Comparison of ENCODE assay signal across 30 mouse cellular contexts in the genomic region with DNA sequence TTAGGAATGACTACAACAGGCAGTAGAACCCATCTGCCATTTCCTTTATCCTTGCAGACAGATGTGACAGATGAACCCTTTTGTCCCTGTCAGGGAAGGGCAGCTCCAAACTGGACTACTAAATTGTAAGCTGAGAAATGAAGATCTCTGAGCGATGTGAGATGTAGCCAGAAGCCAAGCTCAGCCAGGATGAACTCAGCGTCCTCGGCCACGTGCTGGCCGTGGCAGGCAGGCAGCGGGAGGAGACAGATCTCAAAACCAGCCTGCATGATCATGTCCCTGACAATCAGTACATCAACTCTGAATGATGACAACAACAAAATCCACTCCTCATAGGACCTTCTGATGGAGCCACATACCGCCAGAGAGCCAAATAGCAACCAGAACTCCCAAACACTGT.
"Had no signal": no experiment of that assay in that cellular context is flagged by ENCODE, and none has a peak within 500 bp of the region (broad histone marks: within the 10 kb centered on the region; RNA-seq: fewer than 3 reads in every experiment).

No protein-coding gene starts in this region.

- DNase-seq: heart, postnatal 10 days; heart, postnatal 14 days; heart, postnatal 36 days; heart, postnatal 4 days; kidney, adult 11 months; kidney, adult 18-20 months; kidney, adult 2 months; kidney, adult 8-10 months; kidney, adult 9 months; kidney, postnatal 10 days; kidney, postnatal 14 days; kidney, postnatal 25 days; kidney, postnatal 36 days; kidney, postnatal 4 days; layer of hippocampus, adult 9-11 months; layer of hippocampus, postnatal 36 days had no signal

- H3K27ac ChIP-seq: heart, embryonic 13.5 days; heart, embryonic 15.5 days; hindbrain, embryonic 10.5 days; hindbrain, embryonic 12.5 days; hindbrain, embryonic 13.5 days; hindbrain, embryonic 14.5 days; hindbrain, embryonic 15.5 days; hindbrain, postnatal 0 days; intestine, embryonic 15.5 days; kidney, embryonic 15.5 days; kidney, postnatal 0 days; layer of hippocampus, adult 2 months; left cerebral cortex, adult 2 months had no signal

- H3K4me3 ChIP-seq: heart, embryonic 12.5 days; heart, embryonic 13.5 days; heart, embryonic 15.5 days; hindbrain, embryonic 10.5 days; hindbrain, embryonic 12.5 days; hindbrain, embryonic 13.5 days; hindbrain, embryonic 15.5 days; intestine, embryonic 15.5 days; kidney, embryonic 15.5 days; layer of hippocampus, adult 2 months; left cerebral cortex, adult 2 months had no signal
